Mouse (Mus musculus): ENCODE measurements around the gene Cdh6. TPM values are rescaled to one million over a fixed set of nuclear protein-coding genes. Genes with fewer than 3 reads are reported as not detected.
A peak's percentile ranks its signal among the peaks of the same experiment; 100 is the strongest.

Cdh6 gene
- polyA plus RNA-seq, 1 experiment from 2014 or later, result 26.6 TPM

GRCm38 (mm10) chr15:13084746-13085145 lies 88.7 kb downstream of the Cdh6 start:
- H3K36me3 ChIP-seq (ENCODE audit: control insufficient read depth, insufficient read depth, low read length), result no peaks in the 10 kb centered on the region
- no peak for ATAC-seq (ENCODE audit: low FRiP score, low TSS enrichment)
- no peak overlapping the region for H3K9ac ChIP-seq (ENCODE audit: low read depth, low read length)
- H3K4me1 ChIP-seq (ENCODE audit: control insufficient read depth, insufficient read depth, low read length), result no peaks in the 10 kb centered on the region
- H3K9me3 ChIP-seq (ENCODE audit: control insufficient read depth, low read length), result no peaks in the 10 kb centered on the region
- H3K4me3 ChIP-seq (ENCODE audit: low read length), result no peak overlapping the region
- H3K4me2 ChIP-seq (replicated peaks; ENCODE audit: low read depth, low read length), result no peak overlapping the region
- no peak overlapping the region for H3K27ac ChIP-seq (ENCODE audit: low read depth, low read length)
- H3K27me3 ChIP-seq (ENCODE audit: control insufficient read depth, insufficient read depth, low read length), result no peaks in the 10 kb centered on the region
- 67% methylated on average over 9 of the region's 9 CpGs for WGBS

- Histone ChIP-seq H3K27me3 (ENCODE audit: control insufficient read depth, insufficient read depth, low read length) (no peaks in the 10 kb centered on the region), H3K4me2 (replicated peaks; ENCODE audit: low read depth, low read length) (no peak overlapping the region), H3K9me3 (ENCODE audit: control insufficient read depth, low read length) (no peaks in the 10 kb centered on the region), H3K27ac (ENCODE audit: low read depth, low read length) (no peak overlapping the region), H3K4me3 (ENCODE audit: low read length) (no peak overlapping the region), H3K9ac (ENCODE audit: low read depth, low read length) (no peak overlapping the region), H3K36me3 (ENCODE audit: control insufficient read depth, insufficient read depth, low read length) (no peaks in the 10 kb centered on the region), H3K4me1 (ENCODE audit: control insufficient read depth, insufficient read depth, low read length) (no peaks in the 10 kb centered on the region)
- ATAC-seq (ENCODE audit: low FRiP score, low TSS enrichment), result no peak
- WGBS, result 77% methylated on average over 8 of the region's 8 CpGs
Measured at GRCm38 (mm10) chr15:13076908-13077669, 96.4 kb downstream of the Cdh6 start.

GRCm38 (mm10) chr15:13074047-13074446 lies 99.4 kb downstream of the Cdh6 start:
- no peaks in the 10 kb centered on the region for H3K4me1 ChIP-seq (ENCODE audit: control insufficient read depth, insufficient read depth, low read length)
- ATAC-seq (ENCODE audit: low FRiP score, low TSS enrichment), result no peak
- no peak overlapping the region for H3K27ac ChIP-seq (ENCODE audit: low read depth, low read length)
- H3K4me3 ChIP-seq (ENCODE audit: low read length), result no peak overlapping the region
- no peaks in the 10 kb centered on the region for H3K36me3 ChIP-seq (ENCODE audit: control insufficient read depth, insufficient read depth, low read length)
- whole genome bisulfite sequencing, result 77% methylated on average over 4 of the region's 4 CpGs
- H3K9ac ChIP-seq (ENCODE audit: low read depth, low read length), result no peak overlapping the region
- H3K27me3 ChIP-seq (ENCODE audit: control insufficient read depth, insufficient read depth, low read length), result no peaks in the 10 kb centered on the region
- no peaks in the 10 kb centered on the region for H3K9me3 ChIP-seq (ENCODE audit: control insufficient read depth, low read length)
- no peak overlapping the region for H3K4me2 ChIP-seq (replicated peaks; ENCODE audit: low read depth, low read length)

- H3K27me3 ChIP-seq (ENCODE audit: control insufficient read depth, insufficient read depth, low read length), result no peaks in the 10 kb centered on the region
- no peaks in the 10 kb centered on the region for H3K9me3 ChIP-seq (ENCODE audit: control insufficient read depth, low read length)
- H3K9ac ChIP-seq (ENCODE audit: low read depth, low read length), result no peak overlapping the region
- 0 out of 2 replicates have a peak, but pooled peaks cover 13% of the 10 kb centered on the region for H3K4me1 ChIP-seq (ENCODE audit: control insufficient read depth, insufficient read depth, low read length)
- no peak overlapping the region for H3K27ac ChIP-seq (ENCODE audit: low read depth, low read length)
- ATAC-seq (ENCODE audit: low FRiP score, low TSS enrichment), result no peak
- peak overlapping the region; percentile 21; the same call in 1 of the 2 replicates for H3K4me3 ChIP-seq (ENCODE audit: low read length)
- H3K36me3 ChIP-seq (ENCODE audit: control insufficient read depth, insufficient read depth, low read length), result no peaks in the 10 kb centered on the region
- peak overlapping the region; percentile 47 for H3K4me2 ChIP-seq (replicated peaks; ENCODE audit: low read depth, low read length)
Measured at GRCm38 (mm10) chr15:13068213-13068516, 105.3 kb downstream of the Cdh6 start.

GRCm38 (mm10) chr15:13067429-13068212 lies 105.9 kb downstream of the Cdh6 start:
- H3K36me3 ChIP-seq (ENCODE audit: control insufficient read depth, insufficient read depth, low read length), result no peaks in the 10 kb centered on the region
- H3K9me3 ChIP-seq (ENCODE audit: control insufficient read depth, low read length), result no peaks in the 10 kb centered on the region
- H3K4me3 ChIP-seq (ENCODE audit: low read length), result peak overlapping the region; percentile 21
- H3K4me2 ChIP-seq (replicated peaks; ENCODE audit: low read depth, low read length), result peak overlapping the region; percentile 47
- H3K9ac ChIP-seq (ENCODE audit: low read depth, low read length), result no peak overlapping the region
- no peak overlapping the region for H3K27ac ChIP-seq (ENCODE audit: low read depth, low read length)
- H3K4me1 ChIP-seq (ENCODE audit: control insufficient read depth, insufficient read depth, low read length), result 0 out of 2 replicates have a peak, but pooled peaks cover 13% of the 10 kb centered on the region
- WGBS, result 12% methylated on average over 20 of the region's 20 CpGs
- peak; percentile 73 for ATAC-seq (ENCODE audit: low FRiP score, low TSS enrichment)
- H3K27me3 ChIP-seq (ENCODE audit: control insufficient read depth, insufficient read depth, low read length), result no peaks in the 10 kb centered on the region

- H3K9me3 ChIP-seq (ENCODE audit: control insufficient read depth, low read length), result no peaks in the 10 kb centered on the region
- H3K4me3 ChIP-seq (ENCODE audit: low read length), result peak overlapping the region; percentile 21; the same call in 1 of the 2 replicates
- 16% methylated on average over 9 of the region's 9 CpGs for WGBS
- H3K36me3 ChIP-seq (ENCODE audit: control insufficient read depth, insufficient read depth, low read length), result no peaks in the 10 kb centered on the region
- H3K4me1 ChIP-seq (ENCODE audit: control insufficient read depth, insufficient read depth, low read length), result 0 out of 2 replicates have a peak, but pooled peaks cover 13% of the 10 kb centered on the region
- no peak overlapping the region for H3K27ac ChIP-seq (ENCODE audit: low read depth, low read length)
- peak overlapping the region; percentile 47; the same call in 1 of the 2 replicates for H3K4me2 ChIP-seq (replicated peaks; ENCODE audit: low read depth, low read length)
- H3K27me3 ChIP-seq (ENCODE audit: control insufficient read depth, insufficient read depth, low read length), result no peaks in the 10 kb centered on the region
- ATAC-seq (ENCODE audit: low FRiP score, low TSS enrichment), result no peak
- H3K9ac ChIP-seq (ENCODE audit: low read depth, low read length), result no peak overlapping the region
Measured at GRCm38 (mm10) chr15:13066765-13067164, 106.7 kb downstream of the Cdh6 start.

- ATAC-seq (ENCODE audit: low FRiP score, low TSS enrichment), result no peak
- Histone ChIP-seq H3K4me2 (replicated peaks; ENCODE audit: low read depth, low read length) (no peak overlapping the region), H3K4me3 (ENCODE audit: low read length) (no peak overlapping the region), H3K36me3 (ENCODE audit: control insufficient read depth, insufficient read depth, low read length) (no peaks in the 10 kb centered on the region; the same call in 1 of the 2 replicates), H3K9me3 (ENCODE audit: control insufficient read depth, low read length) (no peaks in the 10 kb centered on the region), H3K27me3 (ENCODE audit: control insufficient read depth, insufficient read depth, low read length) (no peaks in the 10 kb centered on the region), H3K4me1 (ENCODE audit: control insufficient read depth, insufficient read depth, low read length) (0 out of 2 replicates have a peak, but pooled peaks cover 13% of the 10 kb centered on the region), H3K27ac (ENCODE audit: low read depth, low read length) (no peak overlapping the region), H3K9ac (ENCODE audit: low read depth, low read length) (no peak overlapping the region)
- 90% methylated on average over 13 of the region's 13 CpGs for WGBS
Measured at GRCm38 (mm10) chr15:13063633-13064032, 109.8 kb downstream of the Cdh6 start.

- Histone ChIP-seq H3K36me3 (ENCODE audit: control insufficient read depth, insufficient read depth, low read length) (no peaks in the 10 kb centered on the region; the same call in 1 of the 2 replicates), H3K27ac (ENCODE audit: low read depth, low read length) (no peak overlapping the region), H3K9me3 (ENCODE audit: control insufficient read depth, low read length) (no peaks in the 10 kb centered on the region), H3K4me2 (replicated peaks; ENCODE audit: low read depth, low read length) (no peak overlapping the region), H3K4me1 (ENCODE audit: control insufficient read depth, insufficient read depth, low read length) (no peaks in the 10 kb centered on the region), H3K4me3 (ENCODE audit: low read length) (no peak overlapping the region), H3K9ac (ENCODE audit: low read depth, low read length) (no peak overlapping the region), H3K27me3 (ENCODE audit: control insufficient read depth, insufficient read depth, low read length) (no peaks in the 10 kb centered on the region)
- WGBS, result 85% methylated on average over 5 of the region's 5 CpGs
- ATAC-seq (ENCODE audit: low FRiP score, low TSS enrichment), result no peak
Measured at GRCm38 (mm10) chr15:13057728-13058127, 115.7 kb downstream of the Cdh6 start.

- no peak for ATAC-seq (ENCODE audit: low FRiP score, low TSS enrichment)
- no peak overlapping the region for H3K9ac ChIP-seq (ENCODE audit: low read depth, low read length)
- no peak overlapping the region for H3K4me3 ChIP-seq (ENCODE audit: low read length)
- no peaks in the 10 kb centered on the region for H3K9me3 ChIP-seq (ENCODE audit: control insufficient read depth, low read length)
- no peak overlapping the region for H3K4me2 ChIP-seq (replicated peaks; ENCODE audit: low read depth, low read length)
- H3K27ac ChIP-seq (ENCODE audit: low read depth, low read length), result no peak overlapping the region
- H3K36me3 ChIP-seq (ENCODE audit: control insufficient read depth, insufficient read depth, low read length), result no peaks in the 10 kb centered on the region; the same call in 1 of the 2 replicates
- H3K27me3 ChIP-seq (ENCODE audit: control insufficient read depth, insufficient read depth, low read length), result no peaks in the 10 kb centered on the region
- no peaks in the 10 kb centered on the region for H3K4me1 ChIP-seq (ENCODE audit: control insufficient read depth, insufficient read depth, low read length)
- WGBS, result 95% methylated on average over 10 of the region's 10 CpGs
Measured at GRCm38 (mm10) chr15:13057302-13057701, 116.2 kb downstream of the Cdh6 start.
